Mouse (Mus musculus) liver, postnatal 0 days (tissue): Measurements from ENCODE around the gene Ctc1.

Experiments used
- CTCF ChIP-seq: sonication (generic); IDR thresholded peaks from 2 replicates; pipeline ENCODE4 v1.5.1; 2016; ENCODE audit warnings: antibody characterized with exemption, low read depth
- EP300 ChIP-seq: IDR thresholded peaks from 2 replicates; pipeline ENCODE4 v1.6.1; 2016; ENCODE audit warnings: antibody characterized with exemption, low read depth, mild to moderate bottlenecking

DNA sequence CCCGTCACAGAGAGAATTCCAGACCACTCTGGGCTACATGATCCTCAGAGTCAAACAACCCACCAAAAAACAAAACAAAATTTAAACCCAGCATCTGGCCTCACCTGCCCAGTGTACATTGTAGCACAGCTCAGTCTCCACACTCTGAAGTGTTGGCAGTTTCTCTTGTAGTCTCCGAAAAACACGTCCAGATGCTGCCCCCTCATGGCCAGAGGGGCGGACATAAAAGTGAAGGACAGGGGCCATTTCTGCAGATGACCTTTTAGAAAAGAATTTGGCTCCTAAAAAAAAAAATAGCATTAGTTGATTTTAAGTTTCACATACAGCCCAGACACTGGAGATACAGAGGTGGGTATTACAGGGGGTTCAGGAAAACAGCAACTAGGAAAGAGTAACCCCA lies 12.1 kb upstream of the Ctc1 start:
- peak; percentile 45 for TF ChIP-seq CTCF
- no peak for TF ChIP-seq EP300
